Comparison of ENCODE assay signal across 18 mouse cellular contexts in genomic region chr2:142739338-142739737, GRCm38 (mm10).
"Had no signal": no experiment of that assay in that cellular context is flagged by ENCODE, and none has a peak within 500 bp of the region (broad histone marks: within the 10 kb centered on the region; RNA-seq: fewer than 3 reads in every experiment).

No protein-coding gene starts in this region.

- H3K4me3 ChIP-seq: liver, embryonic 15.5 days; lung, embryonic 15.5 days; midbrain, embryonic 10.5 days; midbrain, embryonic 12.5 days; neural tube, embryonic 12.5 days; stomach, embryonic 15.5 days had no signal

- H3K27me3 ChIP-seq: liver, embryonic 15.5 days; lung, embryonic 15.5 days; midbrain, embryonic 12.5 days; neural tube, embryonic 12.5 days; stomach, embryonic 15.5 days had no signal

- H3K9me3 ChIP-seq: liver, embryonic 15.5 days; lung, embryonic 15.5 days; midbrain, embryonic 10.5 days; midbrain, embryonic 12.5 days; neural tube, embryonic 12.5 days; stomach, embryonic 15.5 days had no signal

- H3K4me1 ChIP-seq: liver, embryonic 15.5 days; lung, embryonic 15.5 days; neural tube, embryonic 12.5 days; stomach, embryonic 15.5 days had no signal

- ATAC-seq: liver, postnatal 0 days; midbrain, embryonic 16.5 days had no signal

- H3K27ac ChIP-seq: liver, embryonic 15.5 days; lung, embryonic 15.5 days; midbrain, embryonic 10.5 days; midbrain, embryonic 12.5 days; neural tube, embryonic 12.5 days; stomach, embryonic 15.5 days; stomach, postnatal 0 days had no signal

- H3K9ac ChIP-seq: liver, embryonic 15.5 days; liver, postnatal 0 days; lung, embryonic 15.5 days; midbrain, embryonic 12.5 days; neural tube, embryonic 12.5 days; stomach, embryonic 15.5 days had no signal

- H3K36me3 ChIP-seq: liver, embryonic 15.5 days; lung, embryonic 15.5 days; midbrain, embryonic 10.5 days; midbrain, embryonic 12.5 days; neural tube, embryonic 12.5 days; stomach, embryonic 15.5 days had no signal

- H3K4me2 ChIP-seq: liver, embryonic 15.5 days; lung, embryonic 15.5 days; midbrain, embryonic 12.5 days; neural tube, embryonic 12.5 days; stomach, embryonic 15.5 days had no signal

- DNase-seq: liver, postnatal 0 days; lung, adult 2 months; lung, postnatal 10 days; lung, postnatal 4 days; midbrain, embryonic 14.5 days; right cerebral cortex, postnatal 14 days; right cerebral cortex, postnatal 4 days; thymus, adult 2 months; thymus, postnatal 25 days; thymus, postnatal 4 days had no signal
